Mouse (Mus musculus): ENCODE results near the gene Rpl4. TPM values are rescaled to one million over a fixed set of nuclear protein-coding genes. Genes with fewer than 3 reads are reported as not detected.
"Not testable (repeated sequence)": the region's sequence is repeated elsewhere in the genome, so short reads cannot be mapped to it uniquely, and the experiment has no call there.

Gene Rpl4
- 100 to 1,000 TPM; 485 to 487 TPM for total RNA-seq (2021)

- intact Hi-C loops (cut with DNase I): no loop called here
- peak; percentile 83 to 84 for DNase-seq (ENCODE audit: low spot score in 2 of 2)
Measured at GRCm38 (mm10) chr9:64172816-64173665, at the start of gene Rpl4, which contains the start of gene Zwilch. Gene Rpl4 (plus strand): TSS chr9:64173375. Gene Zwilch (minus strand): TSS chr9:64173104.

- DNase-seq (ENCODE audit: low spot score in 2 of 2); intact Hi-C loops (cut with DNase I): not testable (repeated sequence)
Measured at GRCm38 (mm10) chr9:64124846-64125245, 48.3 kb upstream of the Rpl4 start.

GRCm38 (mm10) chr9:64125307-64125706 lies 47.9 kb upstream of the Rpl4 start:
- intact Hi-C loops (cut with DNase I): no loop called here

GRCm38 (mm10) chr9:64126121-64126520 lies 47.1 kb upstream of the Rpl4 start:
- intact Hi-C loops (cut with DNase I): no loop called here
- DNase-seq (ENCODE audit: low spot score in 2 of 2): no peak

More at GRCm38 (mm10) chr9:64125307-64125706, 47.9 kb upstream of the Rpl4 start:
- DNase-seq (ENCODE audit: low spot score in 2 of 2): no peak

- intact Hi-C loops (cut with DNase I): no loop called here
- no peak for DNase-seq (ENCODE audit: low spot score in 2 of 2)
Measured at GRCm38 (mm10) chr9:64131623-64132022, 41.6 kb upstream of the Rpl4 start.

- DNase-seq (ENCODE audit: low spot score in 2 of 2): peak; percentile 52 to 59
- intact Hi-C loops (cut with DNase I): loop anchor here (2.0 kb wide), 1 partner anchor 134 kb away; no protein-coding TSS in a partner anchor
Measured at GRCm38 (mm10) chr9:64138896-64139295, 34.3 kb upstream of the Rpl4 start.

GRCm38 (mm10) chr9:64139879-64140278 lies 33.3 kb upstream of the Rpl4 start:
- intact Hi-C loops (cut with DNase I): loop anchor here (2.0 kb wide), 1 partner anchor 133 kb away; no protein-coding TSS in a partner anchor
- no peak for DNase-seq (ENCODE audit: low spot score in 2 of 2)

GRCm38 (mm10) chr9:64156641-64157040 lies 16.5 kb upstream of the Rpl4 start:
- intact Hi-C loops (cut with DNase I): no loop called here
- no peak for DNase-seq (ENCODE audit: low spot score in 2 of 2)

- intact Hi-C loops (cut with DNase I): no loop called here
- DNase-seq (ENCODE audit: low spot score in 2 of 2): no peak
Measured at GRCm38 (mm10) chr9:64160471-64160870, 12.7 kb upstream of the Rpl4 start.

- intact Hi-C loops (cut with DNase I); DNase-seq (ENCODE audit: low spot score in 2 of 2): not testable (repeated sequence)
Measured at GRCm38 (mm10) chr9:64169967-64170366, 3.2 kb upstream of the Rpl4 start.

GRCm38 (mm10) chr9:64172145-64172815 lies 895 bp upstream of the Rpl4 start:
- DNase-seq (ENCODE audit: low spot score in 2 of 2): no peak
- intact Hi-C loops (cut with DNase I): no loop called here

- DNase-seq (ENCODE audit: low spot score in 2 of 2): no peak
- intact Hi-C loops (cut with DNase I): no loop called here
Measured at GRCm38 (mm10) chr9:64173666-64174220, 568 bp downstream of the Rpl4 start.

GRCm38 (mm10) chr9:64174341-64174740 lies 1.2 kb downstream of the Rpl4 start:
- DNase-seq (ENCODE audit: low spot score in 2 of 2): no peak
- intact Hi-C loops (cut with DNase I): no loop called here

GRCm38 (mm10) chr9:64174766-64175165 lies 1.6 kb downstream of the Rpl4 start:
- intact Hi-C loops (cut with DNase I): loop anchor here (5.0 kb wide), 1 partner anchor 98 kb away; no protein-coding TSS in a partner anchor

GRCm38 (mm10) chr9:64175378-64175777 lies 2.2 kb downstream of the Rpl4 start:
- intact Hi-C loops (cut with DNase I): loop anchor here (5.0 kb wide), 1 partner anchor 97 kb away; no protein-coding TSS in a partner anchor
- DNase-seq (ENCODE audit: low spot score in 2 of 2): no peak

More at GRCm38 (mm10) chr9:64174766-64175165, 1.6 kb downstream of the Rpl4 start:
- DNase-seq (ENCODE audit: low spot score in 2 of 2): no peak

- DNase-seq (ENCODE audit: low spot score in 2 of 2): no peak
- intact Hi-C loops (cut with DNase I): loop anchor here (5.0 kb wide), 1 partner anchor 94 kb away; no protein-coding TSS in a partner anchor
Measured at GRCm38 (mm10) chr9:64178610-64178973, 5.4 kb downstream of the Rpl4 start.

GRCm38 (mm10) chr9:64178974-64179646 lies 5.9 kb downstream of the Rpl4 start, which contains the start of gene Snapc5:
Gene Snapc5 (plus strand): TSS chr9:64179274.
- intact Hi-C loops (cut with DNase I): loop anchor here (1.0 to 5.0 kb wide), 2 partner anchors 74 to 93 kb away; partner anchors contain the start of gene Map2k1

GRCm38 (mm10) chr9:64183295-64183694 lies 10.1 kb downstream of the Rpl4 start:
- intact Hi-C loops (cut with DNase I): loop anchor here (10.0 kb wide), 1 partner anchor 752 kb away; no protein-coding TSS in a partner anchor

More at GRCm38 (mm10) chr9:64178974-64179646, 5.9 kb downstream of the Rpl4 start, which contains the start of gene Snapc5:
- DNase-seq (ENCODE audit: low spot score in 2 of 2): peak; percentile 93 to 95

More at GRCm38 (mm10) chr9:64183295-64183694, 10.1 kb downstream of the Rpl4 start:
- not testable (repeated sequence) for DNase-seq (ENCODE audit: low spot score in 2 of 2)

All from left cerebral cortex, postnatal 25 days (tissue).